ENCODE assay signal across 23 mouse cellular contexts in the genomic region with DNA sequence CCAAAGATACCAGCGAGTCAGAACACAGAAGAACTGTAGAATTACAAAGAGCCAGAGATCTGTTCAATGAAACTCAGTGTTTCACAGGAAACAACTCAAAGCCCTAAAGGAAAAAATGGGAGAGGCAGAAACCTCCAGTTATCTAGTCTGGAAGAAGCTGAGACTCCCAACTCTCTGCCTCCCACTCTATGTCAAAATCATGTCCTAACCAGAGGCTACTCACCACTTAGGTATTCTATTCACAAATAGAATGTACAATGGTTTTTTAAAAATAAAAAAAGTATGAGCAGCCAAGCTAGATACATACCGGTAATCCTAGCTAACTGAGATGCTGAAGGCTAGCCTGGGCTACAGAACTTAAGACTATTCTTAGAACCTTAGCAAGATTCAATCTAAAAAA. TPM values are rescaled to one million over a fixed set of nuclear protein-coding genes. Genes with fewer than 3 reads are reported as not detected.
DNase-seq lines count a peak whose midpoint lies in the region; ATAC-seq and TF ChIP-seq lines count a peak whose summit lies in the region.
"Had no signal": no experiment of that assay in that cellular context is flagged by ENCODE, and none has a peak within 500 bp of the region (broad histone marks: within the 10 kb centered on the region; RNA-seq: fewer than 3 reads in every experiment).

No protein-coding gene starts in this region.

- no peaks in the 10 kb centered on the region for H3K27me3 ChIP-seq in testis, adult 2 months (ENCODE audit: control insufficient read depth, insufficient read depth, low read length)
- H3K27me3 ChIP-seq in myocyte (ENCODE audit: control insufficient read depth, insufficient read depth, insufficient read length) = no peaks in the 10 kb centered on the region
- H3K27me3 ChIP-seq in forebrain, postnatal 0 days (ENCODE audit: insufficient read depth, low read length) = no peaks in the 10 kb centered on the region
- H3K27me3 ChIP-seq: embryonic facial prominence, embryonic 15.5 days; forebrain, embryonic 13.5 days; forebrain, embryonic 15.5 days had no signal

- H3K4me3 ChIP-seq in layer of hippocampus, adult 2 months = no peak overlapping the region; the same call in 1 of the 2 replicates
- H3K4me3 ChIP-seq in testis, adult 2 months (ENCODE audit: control insufficient read depth, low read depth, low read length) = peak overlapping the region; percentile 14; the same call in 1 of the 2 replicates
- H3K4me3 ChIP-seq in myocyte = peak overlapping the region; percentile 54
- no peak overlapping the region for H3K4me3 ChIP-seq in forebrain, postnatal 0 days (ENCODE audit: low read depth, low read length)
- H3K4me3 ChIP-seq: embryonic facial prominence, embryonic 13.5 days; embryonic facial prominence, embryonic 15.5 days; forebrain, embryonic 13.5 days; forebrain, embryonic 15.5 days had no signal

- H3K4me2 ChIP-seq in myocyte (ENCODE audit: low read depth) = peak overlapping the region; percentile 75
- H3K4me2 ChIP-seq in forebrain, postnatal 0 days (ENCODE audit: low read depth) = no peak overlapping the region
- H3K4me2 ChIP-seq: embryonic facial prominence, embryonic 13.5 days; embryonic facial prominence, embryonic 15.5 days; forebrain, embryonic 13.5 days; forebrain, embryonic 15.5 days had no signal

- TF ChIP-seq CTCF in layer of hippocampus, adult 2 months (conservative IDR thresholded peaks at IDR 0.05) = no peak
- no peak for TF ChIP-seq CTCF in testis, adult 2 months (IDR thresholded peaks at IDR 0.05; ENCODE audit: control insufficient read depth, insufficient read depth, insufficient replicate concordance, low read depth, low read length)
- no peak for TF ChIP-seq CTCF in forebrain, postnatal 0 days (IDR thresholded peaks at IDR 0.05; ENCODE audit: low read depth)

- peaks cover 7% of the 10 kb centered on the region for H3K4me1 ChIP-seq in testis, adult 2 months (ENCODE audit: control insufficient read depth, insufficient read depth, low read length)
- 0 out of 2 replicates have a peak, but pooled peaks cover 4% of the 10 kb centered on the region for H3K4me1 ChIP-seq in forebrain, postnatal 0 days (ENCODE audit: insufficient read depth)

- H3K36me3 ChIP-seq in testis, adult 2 months (ENCODE audit: control insufficient read depth, insufficient read depth, low read length) = no peaks in the 10 kb centered on the region
- peaks cover 5% of the 10 kb centered on the region for H3K36me3 ChIP-seq in myocyte (ENCODE audit: control insufficient read depth, insufficient read depth)
- H3K36me3 ChIP-seq in forebrain, postnatal 0 days (ENCODE audit: insufficient read depth) = no peaks in the 10 kb centered on the region
- H3K36me3 ChIP-seq: embryonic facial prominence, embryonic 13.5 days; embryonic facial prominence, embryonic 15.5 days; forebrain, embryonic 15.5 days had no signal

- WGBS in forebrain, postnatal 0 days = 95% methylated on average over 2 of the region's 2 CpGs

- peaks cover 75% of the 10 kb centered on the region for H3K79me2 ChIP-seq in myocyte (ENCODE audit: control insufficient read depth, insufficient read depth)

- no peak overlapping the region for H3ac ChIP-seq in myocyte (ENCODE audit: control insufficient read depth, insufficient read length)

- TF ChIP-seq POLR2A in testis, adult 2 months (IDR thresholded peaks at IDR 0.05; ENCODE audit: control insufficient read depth, low read depth, low read length) = no peak
- TF ChIP-seq POLR2A in myocyte (IDR thresholded peaks at IDR 0.05; ENCODE audit: insufficient read length, low read depth) = no peak

- no peaks in the 10 kb centered on the region for H3K9me3 ChIP-seq in forebrain, postnatal 0 days (ENCODE audit: low read length)
- H3K9me3 ChIP-seq: embryonic facial prominence, embryonic 13.5 days; embryonic facial prominence, embryonic 15.5 days; forebrain, embryonic 13.5 days; forebrain, embryonic 15.5 days had no signal

- 0 out of 2 replicates have a peak overlapping the region, but pooled peaks have one; percentile 3 for H3K27ac ChIP-seq in layer of hippocampus, adult 2 months
- no peak overlapping the region for H3K27ac ChIP-seq in testis, adult 2 months (ENCODE audit: control insufficient read depth, insufficient read depth, low read depth, low read length)
- no peak overlapping the region for H3K27ac ChIP-seq in forebrain, postnatal 0 days (ENCODE audit: low read depth, low read length)
- H3K27ac ChIP-seq: embryonic facial prominence, embryonic 13.5 days; embryonic facial prominence, embryonic 15.5 days; forebrain, embryonic 13.5 days; forebrain, embryonic 15.5 days had no signal

- H3K9ac ChIP-seq in forebrain, postnatal 0 days = no peak overlapping the region
- H3K9ac ChIP-seq: embryonic facial prominence, embryonic 13.5 days; embryonic facial prominence, embryonic 15.5 days; forebrain, embryonic 13.5 days; forebrain, embryonic 15.5 days had no signal

- DNase-seq in layer of hippocampus, adult 2 months (ENCODE audit: low spot score in 2 of 2) = no peak
- DNase-seq in layer of hippocampus, adult 18-20 months (ENCODE audit: low spot score in 2 of 2) = no peak
- no peak for DNase-seq in testis, postnatal 14 days (ENCODE audit: low spot score)
- peak; percentile 40 for DNase-seq in NIH3T3 (ENCODE audit: low read depth)
- no peak for DNase-seq in forebrain, postnatal 0 days
- DNase-seq: adrenal gland, adult 2 months; adrenal gland, postnatal 10 days; adrenal gland, postnatal 25 days; cerebellum, adult 11 months; cerebellum, adult 18-20 months; cerebellum, adult 8-10 months; cerebellum, adult 9-11 months; cerebellum, postnatal 14 days; cerebellum, postnatal 36 days; embryo, embryonic 11 days had no signal

- ATAC-seq in forebrain, postnatal 0 days = no peak
- ATAC-seq in inflammation-experienced regulatory T-cells, adult 6 months = no peak
- ATAC-seq: forebrain, embryonic 13.5 days; forebrain, embryonic 15.5 days had no signal

TF ChIP-seq in myocyte, 11 proteins besides CTCF, POLR2A, EP300 and RAD21:
- TF ChIP-seq POLR2AphosphoS2 (IDR thresholded peaks at IDR 0.05; ENCODE audit: insufficient read length, low read depth) (no peak), REST (IDR thresholded peaks at IDR 0.05; ENCODE audit: insufficient read depth, insufficient read length) (no peak), TCF3 (IDR thresholded peaks at IDR 0.05; ENCODE audit: insufficient read length, low read depth) (no peak), MYOG (IDR thresholded peaks at IDR 0.05; ENCODE audit: control insufficient read depth in 1 of 3, insufficient read depth in 1 of 3, insufficient read length in 2 of 3, low read depth in 2 of 3) (no peak), SRF (IDR thresholded peaks at IDR 0.05; ENCODE audit: control insufficient read depth, insufficient read length, low read depth) (no peak), E2F4 (IDR thresholded peaks at IDR 0.05; ENCODE audit: insufficient read depth) (no peak), MAX (IDR thresholded peaks at IDR 0.05; ENCODE audit: low read depth) (no peak), CEBPB (IDR thresholded peaks at IDR 0.05; ENCODE audit: insufficient read depth, poor library complexity, severe bottlenecking) (no peak), USF1 (IDR thresholded peaks at IDR 0.05; ENCODE audit: low read depth) (no peak), MYOD1 (IDR thresholded peaks at IDR 0.05; ENCODE audit: control insufficient read depth in 1 of 3, insufficient read length in 2 of 3, low read depth in 2 of 3) (no peak), TCF12 (IDR thresholded peaks at IDR 0.05; ENCODE audit: insufficient read depth, poor library complexity, severe bottlenecking) (no peak)
TF ChIP-seq in myocyte: peak in this region for 0.

RNA-seq across cellular contexts. Expression of a gene that starts 3.3 kb away (rescaled TPM):
- total RNA-seq in layer of hippocampus, adult 2 months (2021) = 10 to 100 TPM; 26.0 to 27.6 TPM
- total RNA-seq in layer of hippocampus, adult 18-20 months (2021) = 10 to 100 TPM; 23.4 to 23.7 TPM
- polyA plus RNA-seq in testis, adult 2 months (2012; rRNA removed) = 4.9 and 5.4 TPM in 2 replicates
- 57.4 TPM for polyA plus RNA-seq in myocyte (2012; fragmentation: generic; extraction: Trizol)
- total RNA-seq in forebrain, postnatal 0 days (2014; rRNA removed) = 56.6 and 69.6 TPM in 2 replicates
- polyA plus RNA-seq in forebrain, postnatal 0 days (2015; fragmentation: Nextera tagmentation; extraction: Ambion mirVana) = 34.4 and 35.0 TPM in 2 replicates
- polyA plus RNA-seq in inflammation-experienced regulatory T-cells, adult 6 months (2017; shearing (Covaris generic)) = 1 to 10 TPM; 3.3 to 5.3 (median 4.5) TPM
- total RNA-seq: MEL had no signal

Comparison
In these comparisons a context has a peak if more than half of its experiments do, and no peak if none do; other contexts are left out.
1. H3K4me3 ChIP-seq: peak in testis, adult 2 months (single experiment) and myocyte (single experiment); none in layer of hippocampus, adult 2 months (single experiment) and forebrain, postnatal 0 days (single experiment).